In the genomic region with DNA sequence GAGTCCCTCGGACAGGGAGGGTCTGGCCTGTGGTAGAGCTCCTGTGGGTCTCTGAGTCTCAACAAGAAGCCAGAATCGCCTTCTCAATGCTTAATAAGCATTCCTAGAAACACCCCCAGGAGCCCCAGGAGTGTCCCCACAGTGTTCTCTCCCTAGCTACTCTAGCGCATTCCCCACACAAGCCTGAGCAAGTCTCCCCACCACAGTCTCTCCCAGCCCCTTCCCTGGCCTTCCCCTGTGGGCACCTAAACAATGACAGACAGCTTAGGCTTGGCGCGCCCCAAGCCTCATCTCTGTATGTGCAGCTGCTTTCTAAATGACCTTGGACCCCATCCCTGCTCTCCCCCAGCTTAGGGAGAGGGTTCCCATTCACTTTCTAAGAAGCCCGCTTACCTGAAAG, we compare ENCODE assay signal across 19 mouse cellular contexts. TPM values are rescaled to one million over a fixed set of nuclear protein-coding genes. Genes with fewer than 3 reads are reported as not detected.
A peak's percentile ranks its signal among the peaks of the same experiment; 100 is the strongest.
DNase-seq lines count a peak whose midpoint lies in the region; ATAC-seq and TF ChIP-seq lines count a peak whose summit lies in the region.
"Had no signal": no experiment of that assay in that cellular context is flagged by ENCODE, and none has a peak within 500 bp of the region (broad histone marks: within the 10 kb centered on the region; RNA-seq: fewer than 3 reads in every experiment).

No protein-coding gene starts in this region.

- H3K4me3 ChIP-seq in heart, embryonic 15.5 days = no peak overlapping the region
- peak overlapping the region; percentile 51 for H3K4me3 ChIP-seq in E14TG2a.4 (replicated peaks; ENCODE audit: low read length)
- H3K4me3 ChIP-seq in embryonic facial prominence, embryonic 13.5 days = no peak overlapping the region
- H3K4me3 ChIP-seq in stomach, embryonic 16.5 days (replicated peaks; ENCODE audit: low read length) = no peak overlapping the region
- H3K4me3 ChIP-seq in lung, postnatal 0 days (ENCODE audit: low read depth, low read length) = no peak overlapping the region
- H3K4me3 ChIP-seq: embryonic facial prominence, embryonic 12.5 days; erythroblast, embryonic 14.5 days; heart, adult 2 months; hindbrain, embryonic 15.5 days had no signal

- no peak for TF ChIP-seq EP300 in lung, postnatal 0 days (IDR thresholded peaks at IDR 0.05)

- no peaks in the 10 kb centered on the region for H3K9me3 ChIP-seq in heart, embryonic 15.5 days (replicated peaks)
- H3K9me3 ChIP-seq in E14TG2a.4 (ENCODE audit: low read length) = no peaks in the 10 kb centered on the region
- no peaks in the 10 kb centered on the region for H3K9me3 ChIP-seq in embryonic facial prominence, embryonic 13.5 days
- no peaks in the 10 kb centered on the region for H3K9me3 ChIP-seq in stomach, embryonic 16.5 days (replicated peaks; ENCODE audit: control insufficient read depth, low read length)
- no peaks in the 10 kb centered on the region for H3K9me3 ChIP-seq in lung, postnatal 0 days (ENCODE audit: low read length)
- H3K9me3 ChIP-seq: embryonic facial prominence, embryonic 12.5 days; hindbrain, embryonic 15.5 days had no signal

- H3K4me2 ChIP-seq in heart, embryonic 15.5 days = no peak overlapping the region
- no peak overlapping the region for H3K4me2 ChIP-seq in embryonic facial prominence, embryonic 13.5 days
- H3K4me2 ChIP-seq in stomach, embryonic 16.5 days (ENCODE audit: low read depth, low read length) = no peak overlapping the region
- H3K4me2 ChIP-seq in lung, postnatal 0 days (replicated peaks; ENCODE audit: low read depth, low read length) = no peak overlapping the region
- H3K4me2 ChIP-seq: embryonic facial prominence, embryonic 12.5 days; heart, embryonic 11.5 days; hindbrain, embryonic 15.5 days had no signal

- peaks cover 14% of the 10 kb centered on the region for H3K4me1 ChIP-seq in heart, embryonic 15.5 days (replicated peaks)
- peaks cover 70% of the 10 kb centered on the region for H3K4me1 ChIP-seq in E14TG2a.4 (replicated peaks; ENCODE audit: low read depth, low read length)
- H3K4me1 ChIP-seq in embryonic facial prominence, embryonic 13.5 days = peaks cover 16% of the 10 kb centered on the region
- H3K4me1 ChIP-seq in stomach, embryonic 16.5 days (ENCODE audit: control insufficient read depth, insufficient read depth, low read length) = 0 out of 2 replicates have a peak, but pooled peaks cover 2% of the 10 kb centered on the region
- H3K4me1 ChIP-seq in lung, postnatal 0 days (ENCODE audit: insufficient read depth, low read depth, low read length) = no peaks in the 10 kb centered on the region
- H3K4me1 ChIP-seq: embryonic facial prominence, embryonic 12.5 days had no signal

- H3K27ac ChIP-seq in heart, embryonic 15.5 days = no peak overlapping the region
- H3K27ac ChIP-seq in embryonic facial prominence, embryonic 13.5 days = peak overlapping the region; percentile 60; the same call in 1 of the 2 replicates
- H3K27ac ChIP-seq in stomach, embryonic 16.5 days (ENCODE audit: low read length) = peak overlapping the region; percentile 64; the same call in 1 of the 2 replicates
- H3K27ac ChIP-seq in lung, postnatal 0 days (ENCODE audit: low read length) = no peak overlapping the region
- H3K27ac ChIP-seq: embryonic facial prominence, embryonic 12.5 days; heart, adult 2 months; hindbrain, embryonic 15.5 days had no signal

- intact Hi-C loops in heart, postnatal 25 days (cut with DNase I) = no loop called here

- no peak for DNase-seq in heart, postnatal 25 days (ENCODE audit: low spot score)
- DNase-seq in lung, postnatal 0 days (ENCODE audit: low spot score) = no peak
- no peak for DNase-seq in MN1 (ENCODE audit: low spot score)
- DNase-seq: adrenal gland, adult 8-10 months; adrenal gland, postnatal 36 days; cerebellum, adult 2 months; embryo, embryonic 11 days; gastrocnemius, postnatal 10 days; heart, adult 2 months; heart, postnatal 36 days had no signal

- H3K36me3 ChIP-seq in heart, embryonic 15.5 days = no peaks in the 10 kb centered on the region
- H3K36me3 ChIP-seq in E14TG2a.4 (ENCODE audit: insufficient read depth, low read length) = no peaks in the 10 kb centered on the region
- no peaks in the 10 kb centered on the region for H3K36me3 ChIP-seq in embryonic facial prominence, embryonic 13.5 days
- no peaks in the 10 kb centered on the region for H3K36me3 ChIP-seq in stomach, embryonic 16.5 days (ENCODE audit: control insufficient read depth, insufficient read depth, low read length)
- no peaks in the 10 kb centered on the region for H3K36me3 ChIP-seq in lung, postnatal 0 days (ENCODE audit: insufficient read depth, low read length)
- H3K36me3 ChIP-seq: embryonic facial prominence, embryonic 12.5 days; hindbrain, embryonic 15.5 days had no signal

- 0 out of 2 replicates have a peak, but pooled peaks have one; percentile 19 for ATAC-seq in heart, embryonic 15.5 days (replicated peaks; ENCODE audit: insufficient number of reproducible peaks, insufficient read depth, low FRiP score, low read depth)
- no peak for ATAC-seq in embryonic facial prominence, embryonic 13.5 days (ENCODE audit: insufficient number of reproducible peaks, insufficient read depth, low FRiP score, low TSS enrichment, low read depth)
- ATAC-seq in stomach, embryonic 16.5 days (ENCODE audit: insufficient read depth, low FRiP score) = no peak
- no peak for ATAC-seq in lung, postnatal 0 days
- ATAC-seq: forebrain, embryonic 16.5 days had no signal

- no peak overlapping the region for H3K9ac ChIP-seq in heart, embryonic 15.5 days
- H3K9ac ChIP-seq in embryonic facial prominence, embryonic 13.5 days = no peak overlapping the region
- H3K9ac ChIP-seq in stomach, embryonic 16.5 days (ENCODE audit: low read length) = no peak overlapping the region
- H3K9ac ChIP-seq in lung, postnatal 0 days (replicated peaks; ENCODE audit: low read depth) = no peak overlapping the region
- H3K9ac ChIP-seq: embryonic facial prominence, embryonic 12.5 days; hindbrain, embryonic 15.5 days had no signal

- WGBS in heart, embryonic 15.5 days = 93% methylated on average over 6 of the region's 6 CpGs
- WGBS in embryonic facial prominence, embryonic 13.5 days = 78% methylated on average over 6 of the region's 6 CpGs
- 75% methylated on average over 6 of the region's 6 CpGs for WGBS in stomach, embryonic 16.5 days
- WGBS in lung, postnatal 0 days = 90% methylated on average over 6 of the region's 6 CpGs

- H3K27me3 ChIP-seq in heart, embryonic 15.5 days = no peaks in the 10 kb centered on the region
- peaks cover 6% of the 10 kb centered on the region; the same call in 1 of the 2 replicates for H3K27me3 ChIP-seq in E14TG2a.4 (ENCODE audit: insufficient read depth, low read length)
- no peaks in the 10 kb centered on the region for H3K27me3 ChIP-seq in embryonic facial prominence, embryonic 13.5 days
- no peaks in the 10 kb centered on the region for H3K27me3 ChIP-seq in stomach, embryonic 16.5 days (ENCODE audit: control insufficient read depth, insufficient read depth, low read length)
- no peaks in the 10 kb centered on the region for H3K27me3 ChIP-seq in lung, postnatal 0 days (replicated peaks; ENCODE audit: insufficient read depth, low read length)
- H3K27me3 ChIP-seq: embryonic facial prominence, embryonic 12.5 days; hindbrain, embryonic 15.5 days had no signal

- no peak for TF ChIP-seq CTCF in E14TG2a.4 (conservative IDR thresholded peaks at IDR 0.05; ENCODE audit: low read length)
- TF ChIP-seq CTCF in lung, postnatal 0 days (IDR thresholded peaks at IDR 0.05) = no peak

RNA-seq across cellular contexts. Expression of gene Tiam1, which starts 7.3 kb away (rescaled TPM):
- polyA plus RNA-seq in heart, embryonic 15.5 days (2015; fragmentation: Nextera tagmentation; extraction: Ambion mirVana) = 7.6 and 8.1 TPM in 2 replicates
- 1 to 10 TPM; 6.7 to 7.8 TPM for total RNA-seq in heart, postnatal 25 days (2021)
- polyA plus RNA-seq in embryonic facial prominence, embryonic 13.5 days (2015; fragmentation: Nextera tagmentation; extraction: Ambion mirVana) = 44.6 and 45.9 TPM in 2 replicates
- polyA plus RNA-seq in stomach, embryonic 16.5 days (2015; fragmentation: Nextera tagmentation; extraction: Ambion mirVana) = 22.6 and 24.1 TPM in 2 replicates
- 3.7 and 9.3 TPM in 2 replicates for polyA plus RNA-seq in lung, postnatal 0 days (2015; fragmentation: Nextera tagmentation; extraction: Ambion mirVana)

Comparison
In these comparisons a context has a peak if more than half of its experiments do, and no peak if none do; other contexts are left out.
1. H3K27ac ChIP-seq: peak in embryonic facial prominence, embryonic 13.5 days (single experiment) and stomach, embryonic 16.5 days (single experiment); none in heart, embryonic 15.5 days (single experiment) and lung, postnatal 0 days (single experiment).